Comparison of ENCODE assay signal across 8 mouse cellular contexts in genomic region chr7:19457414-19458071, GRCm38 (mm10). TPM values are rescaled to one million over a fixed set of nuclear protein-coding genes. Genes with fewer than 3 reads are reported as not detected.
A peak's percentile ranks its signal among the peaks of the same experiment; 100 is the strongest.
DNase-seq lines count a peak whose midpoint lies in the region; ATAC-seq lines count a peak whose summit lies in the region.

No protein-coding gene starts in this region.

- no peaks in the 10 kb centered on the region for H3K27me3 ChIP-seq in heart, embryonic 11.5 days (ENCODE audit: control insufficient read depth, insufficient read depth, low read length)
- no peaks in the 10 kb centered on the region for H3K27me3 ChIP-seq in embryonic facial prominence, embryonic 15.5 days
- no peaks in the 10 kb centered on the region for H3K27me3 ChIP-seq in limb, embryonic 15.5 days
- no peaks in the 10 kb centered on the region for H3K27me3 ChIP-seq in stomach, embryonic 14.5 days (ENCODE audit: control insufficient read depth, insufficient read depth, low read length)

- peaks cover 21% of the 10 kb centered on the region for H3K4me1 ChIP-seq in heart, embryonic 11.5 days (ENCODE audit: control insufficient read depth, insufficient read depth, low read length)
- peaks cover 30% of the 10 kb centered on the region for H3K4me1 ChIP-seq in embryonic facial prominence, embryonic 15.5 days
- H3K4me1 ChIP-seq in limb, embryonic 15.5 days = peaks cover 25% of the 10 kb centered on the region
- H3K4me1 ChIP-seq in stomach, embryonic 14.5 days (ENCODE audit: control insufficient read depth, insufficient read depth, low read length) = peaks cover 11% of the 10 kb centered on the region

- ATAC-seq in heart, embryonic 11.5 days (replicated peaks; ENCODE audit: insufficient number of reproducible peaks, low FRiP score, low TSS enrichment) = 0 out of 2 replicates have a peak, but pooled peaks have one; percentile 9
- ATAC-seq in CD4-positive, CD25-positive, alpha-beta regulatory T cell, adult 4 months = peak; percentile 35
- no peak for ATAC-seq in embryonic facial prominence, embryonic 15.5 days (ENCODE audit: insufficient number of reproducible peaks, low FRiP score, low TSS enrichment, low read depth)
- no peak for ATAC-seq in limb, embryonic 15.5 days (ENCODE audit: insufficient number of reproducible peaks, low FRiP score, low TSS enrichment, low read depth)
- peak; percentile 1; the same call in 1 of the 2 replicates for ATAC-seq in stomach, embryonic 14.5 days (ENCODE audit: insufficient number of reproducible peaks, insufficient read depth, low FRiP score, low read depth)

- H3K27ac ChIP-seq in heart, embryonic 11.5 days (ENCODE audit: low read depth, low read length) = peak overlapping the region; percentile 77
- H3K27ac ChIP-seq in embryonic facial prominence, embryonic 15.5 days (replicated peaks) = peak overlapping the region; percentile 80
- H3K27ac ChIP-seq in limb, embryonic 15.5 days = peak overlapping the region; percentile 80
- H3K27ac ChIP-seq in stomach, embryonic 14.5 days (ENCODE audit: low read length) = peak overlapping the region; percentile 52; the same call in 1 of the 2 replicates

- H3K9me3 ChIP-seq in heart, embryonic 11.5 days (replicated peaks; ENCODE audit: control insufficient read depth, low read length) = no peaks in the 10 kb centered on the region
- H3K9me3 ChIP-seq in embryonic facial prominence, embryonic 15.5 days (replicated peaks) = no peaks in the 10 kb centered on the region
- no peaks in the 10 kb centered on the region for H3K9me3 ChIP-seq in limb, embryonic 15.5 days
- no peaks in the 10 kb centered on the region for H3K9me3 ChIP-seq in stomach, embryonic 14.5 days (ENCODE audit: control insufficient read depth, low read depth, low read length)

- DNase-seq in heart, adult 8-10 months (ENCODE audit: low spot score) = no peak
- no peak for DNase-seq in kidney, postnatal 36 days
- no peak for DNase-seq in right cerebral cortex, postnatal 25 days

- WGBS in heart, embryonic 11.5 days (ENCODE audit: insufficient replicate concordance) = 6% methylated on average over 14 of the region's 14 CpGs
- 4% methylated on average over 14 of the region's 14 CpGs for WGBS in embryonic facial prominence, embryonic 15.5 days
- WGBS in limb, embryonic 15.5 days = 5% methylated on average over 14 of the region's 14 CpGs
- WGBS in stomach, embryonic 14.5 days = 8% methylated on average over 14 of the region's 14 CpGs

- H3K9ac ChIP-seq in heart, embryonic 11.5 days (ENCODE audit: low read depth, low read length) = peak overlapping the region; percentile 92
- H3K9ac ChIP-seq in embryonic facial prominence, embryonic 15.5 days = peak overlapping the region; percentile 89
- H3K9ac ChIP-seq in limb, embryonic 15.5 days = peak overlapping the region; percentile 82
- peak overlapping the region; percentile 91 for H3K9ac ChIP-seq in stomach, embryonic 14.5 days (replicated peaks; ENCODE audit: low read depth, low read length)

- H3K4me2 ChIP-seq in heart, embryonic 11.5 days = peak overlapping the region; percentile 97
- peak overlapping the region; percentile 93 for H3K4me2 ChIP-seq in embryonic facial prominence, embryonic 15.5 days (replicated peaks)
- peak overlapping the region; percentile 94 for H3K4me2 ChIP-seq in limb, embryonic 15.5 days
- peak overlapping the region; percentile 97 for H3K4me2 ChIP-seq in stomach, embryonic 14.5 days (replicated peaks; ENCODE audit: low read depth, low read length)

- no peaks in the 10 kb centered on the region for H3K36me3 ChIP-seq in heart, embryonic 11.5 days (ENCODE audit: control insufficient read depth, insufficient read depth, low read length)
- peaks cover 19% of the 10 kb centered on the region for H3K36me3 ChIP-seq in embryonic facial prominence, embryonic 15.5 days
- H3K36me3 ChIP-seq in limb, embryonic 15.5 days = peaks cover 25% of the 10 kb centered on the region
- H3K36me3 ChIP-seq in stomach, embryonic 14.5 days (ENCODE audit: control insufficient read depth, insufficient read depth, low read length) = no peaks in the 10 kb centered on the region; the same call in none of the 2 replicates

- peak overlapping the region; percentile 98 for H3K4me3 ChIP-seq in heart, embryonic 11.5 days (ENCODE audit: low read depth, low read length)
- H3K4me3 ChIP-seq in embryonic facial prominence, embryonic 15.5 days (replicated peaks) = peak overlapping the region; percentile 85
- H3K4me3 ChIP-seq in limb, embryonic 15.5 days = peak overlapping the region; percentile 83
- peak overlapping the region; percentile 92 for H3K4me3 ChIP-seq in stomach, embryonic 14.5 days (ENCODE audit: low read depth, low read length)

RNA-seq across cellular contexts. Expression of gene Mark4, which starts 1.1 kb away (rescaled TPM):
- polyA plus RNA-seq in heart, embryonic 11.5 days (2014; fragmentation: Nextera tagmentation; extraction: Ambion mirVana) = 8.0 and 9.7 TPM in 2 replicates
- 10 to 100 TPM; 22.8 to 26.4 (median 24.3) TPM for total RNA-seq in heart, adult 8-10 months (2022)
- polyA plus RNA-seq in CD4-positive, CD25-positive, alpha-beta regulatory T cell, adult 4 months (2017; shearing (Covaris generic)) = 1 to 10 TPM in 1 of 2 experiments, under 1 TPM in 1; 0.91 to 1.3 TPM
- 11.8 and 14.4 TPM in 2 replicates for polyA plus RNA-seq in embryonic facial prominence, embryonic 15.5 days (2015; fragmentation: Nextera tagmentation; extraction: Ambion mirVana)
- 8.2 and 9.3 TPM in 2 replicates for polyA plus RNA-seq in limb, embryonic 15.5 days (2015; fragmentation: Nextera tagmentation; extraction: Ambion mirVana)
- polyA plus RNA-seq in stomach, embryonic 14.5 days (2014; fragmentation: Nextera tagmentation; extraction: Ambion mirVana) = 8.6 and 9.7 TPM in 2 replicates

RNA-seq across cellular contexts. Expression of gene Exoc3l2, which starts 5.6 kb away (rescaled TPM):
- 2.2 and 2.7 TPM in 2 replicates for polyA plus RNA-seq in heart, embryonic 11.5 days (2014; fragmentation: Nextera tagmentation; extraction: Ambion mirVana)
- total RNA-seq in heart, adult 8-10 months (2022) = 1 to 10 TPM in 3 of 4 experiments, under 1 TPM in 1; 0.94 to 1.5 (median 1.1) TPM
- not detected for polyA plus RNA-seq in CD4-positive, CD25-positive, alpha-beta regulatory T cell, adult 4 months (2017; shearing (Covaris generic))
- 1.2 and 1.4 TPM in 2 replicates for polyA plus RNA-seq in embryonic facial prominence, embryonic 15.5 days (2015; fragmentation: Nextera tagmentation; extraction: Ambion mirVana)
- polyA plus RNA-seq in limb, embryonic 15.5 days (2015; fragmentation: Nextera tagmentation; extraction: Ambion mirVana) = 1.4 and 1.6 TPM in 2 replicates
- polyA plus RNA-seq in stomach, embryonic 14.5 days (2014; fragmentation: Nextera tagmentation; extraction: Ambion mirVana) = 0.55 and 1.2 TPM in 2 replicates

RNA-seq across cellular contexts. Expression of gene Bloc1s3, which starts 50.6 kb away (rescaled TPM):
- polyA plus RNA-seq in heart, embryonic 11.5 days (2014; fragmentation: Nextera tagmentation; extraction: Ambion mirVana) = 1.2 TPM in 2 replicates
- total RNA-seq in heart, adult 8-10 months (2022) = 1 to 10 TPM; 2.2 to 3.1 (median 3.0) TPM
- under 1 TPM; 0.37 to 0.86 TPM for polyA plus RNA-seq in CD4-positive, CD25-positive, alpha-beta regulatory T cell, adult 4 months (2017; shearing (Covaris generic))
- 2.4 and 2.8 TPM in 2 replicates for polyA plus RNA-seq in embryonic facial prominence, embryonic 15.5 days (2015; fragmentation: Nextera tagmentation; extraction: Ambion mirVana)
- polyA plus RNA-seq in limb, embryonic 15.5 days (2015; fragmentation: Nextera tagmentation; extraction: Ambion mirVana) = 1.8 and 2.0 TPM in 2 replicates
- polyA plus RNA-seq in stomach, embryonic 14.5 days (2014; fragmentation: Nextera tagmentation; extraction: Ambion mirVana) = 0.74 and 1.3 TPM in 2 replicates

RNA-seq across cellular contexts. Expression of gene Trappc6a, which starts 50.7 kb away (rescaled TPM):
- 77.0 and 79.0 TPM in 2 replicates for polyA plus RNA-seq in heart, embryonic 11.5 days (2014; fragmentation: Nextera tagmentation; extraction: Ambion mirVana)
- total RNA-seq in heart, adult 8-10 months (2022) = 10 to 100 TPM; 36.3 to 44.7 (median 37.2) TPM
- polyA plus RNA-seq in CD4-positive, CD25-positive, alpha-beta regulatory T cell, adult 4 months (2017; shearing (Covaris generic)) = 10 to 100 TPM; 45.8 to 50.7 TPM
- 89.5 and 101 TPM in 2 replicates for polyA plus RNA-seq in embryonic facial prominence, embryonic 15.5 days (2015; fragmentation: Nextera tagmentation; extraction: Ambion mirVana)
- 94.7 and 97.9 TPM in 2 replicates for polyA plus RNA-seq in limb, embryonic 15.5 days (2015; fragmentation: Nextera tagmentation; extraction: Ambion mirVana)
- 83.4 and 89.0 TPM in 2 replicates for polyA plus RNA-seq in stomach, embryonic 14.5 days (2014; fragmentation: Nextera tagmentation; extraction: Ambion mirVana)

RNA-seq across cellular contexts. Expression of gene Ckm, which starts 53.0 kb away (rescaled TPM):
- polyA plus RNA-seq in heart, embryonic 11.5 days (2014; fragmentation: Nextera tagmentation; extraction: Ambion mirVana) = 11.0 and 13.3 TPM in 2 replicates
- total RNA-seq in heart, adult 8-10 months (2022) = 1,000 to 10,000 TPM; 3,513 to 3,931 (median 3,544) TPM
- polyA plus RNA-seq in CD4-positive, CD25-positive, alpha-beta regulatory T cell, adult 4 months (2017; shearing (Covaris generic)) = not detected
- 118 and 167 TPM in 2 replicates for polyA plus RNA-seq in embryonic facial prominence, embryonic 15.5 days (2015; fragmentation: Nextera tagmentation; extraction: Ambion mirVana)
- 139 and 815 TPM in 2 replicates for polyA plus RNA-seq in limb, embryonic 15.5 days (2015; fragmentation: Nextera tagmentation; extraction: Ambion mirVana)
- polyA plus RNA-seq in stomach, embryonic 14.5 days (2014; fragmentation: Nextera tagmentation; extraction: Ambion mirVana) = 1.7 and 3.2 TPM in 2 replicates

Comparison
In these comparisons a context has a peak if more than half of its experiments do, and no peak if none do; other contexts are left out.
1. ATAC-seq: peak in heart, embryonic 11.5 days (single experiment), CD4-positive, CD25-positive, alpha-beta regulatory T cell, adult 4 months (single experiment) and stomach, embryonic 14.5 days (single experiment); none in embryonic facial prominence, embryonic 15.5 days (single experiment) and limb, embryonic 15.5 days (single experiment).
2. Peak in every context shown above with its lines, with median percentiles within 50 percentile points of each other: H3K27ac ChIP-seq, H3K4me2 ChIP-seq, H3K4me3 ChIP-seq and H3K9ac ChIP-seq.